Mouse (Mus musculus): ENCODE data around the gene Tcf20. TPM values are rescaled to one million over a fixed set of nuclear protein-coding genes. Genes with fewer than 3 reads are reported as not detected.
"Not testable (repeated sequence)": the region's sequence is repeated elsewhere in the genome, so short reads cannot be mapped to it uniquely, and the experiment has no call there.

Gene Tcf20
- polyA plus RNA-seq, 1 experiment from 2014 or later = 5.6 TPM

GRCm38 (mm10) chr15:82896336-82896735 lies 91.3 kb downstream of the Tcf20 start:
- no peak for TF ChIP-seq CTCF (IDR thresholded peaks at IDR 0.05; ENCODE audit: low read depth)
- ATAC-seq (replicated peaks; ENCODE audit: low FRiP score, low read depth) = no peak
- H3K4me3 ChIP-seq (replicated peaks; ENCODE audit: low read depth, low read length) = no peak overlapping the region
- H3K27ac ChIP-seq = no peak overlapping the region
- WGBS = 68% methylated on average over 1 of the region's 1 CpGs
- peaks cover 8% of the 10 kb centered on the region; the same call in 1 of the 2 replicates for H3K4me1 ChIP-seq (replicated peaks; ENCODE audit: insufficient read depth, low read length)
- no peak for DNase-seq (ENCODE audit: low spot score)
- H3K9me3 ChIP-seq (replicated peaks; ENCODE audit: low read length) = no peaks in the 10 kb centered on the region
- H3K4me2 ChIP-seq (ENCODE audit: low read length) = no peak overlapping the region
- H3K36me3 ChIP-seq (ENCODE audit: insufficient read depth, low read length) = no peaks in the 10 kb centered on the region
- H3K27me3 ChIP-seq (ENCODE audit: insufficient read depth, low read length) = no peaks in the 10 kb centered on the region
- H3K9ac ChIP-seq (ENCODE audit: low read depth, low read length) = no peak overlapping the region

GRCm38 (mm10) chr15:82890470-82890869 lies 97.2 kb downstream of the Tcf20 start:
- Histone ChIP-seq H3K9ac (ENCODE audit: low read depth, low read length) (no peak overlapping the region), H3K27ac (no peak overlapping the region), H3K27me3 (ENCODE audit: insufficient read depth, low read length) (no peaks in the 10 kb centered on the region), H3K4me2 (ENCODE audit: low read length) (no peak overlapping the region), H3K4me3 (replicated peaks; ENCODE audit: low read depth, low read length) (no peak overlapping the region), H3K4me1 (replicated peaks; ENCODE audit: insufficient read depth, low read length) (0 out of 2 replicates have a peak, but pooled peaks cover 3% of the 10 kb centered on the region), H3K9me3 (replicated peaks; ENCODE audit: low read length) (no peaks in the 10 kb centered on the region), H3K36me3 (ENCODE audit: insufficient read depth, low read length) (no peaks in the 10 kb centered on the region)
- no peak for DNase-seq (ENCODE audit: low spot score)
- no peak for ATAC-seq (replicated peaks; ENCODE audit: low FRiP score, low read depth)
- TF ChIP-seq CTCF (IDR thresholded peaks at IDR 0.05; ENCODE audit: low read depth) = no peak

GRCm38 (mm10) chr15:82889426-82889825 lies 98.2 kb downstream of the Tcf20 start:
- Histone ChIP-seq H3K36me3 (ENCODE audit: insufficient read depth, low read length) (no peaks in the 10 kb centered on the region), H3K27me3 (ENCODE audit: insufficient read depth, low read length) (no peaks in the 10 kb centered on the region), H3K9me3 (replicated peaks; ENCODE audit: low read length) (no peaks in the 10 kb centered on the region), H3K4me3 (replicated peaks; ENCODE audit: low read depth, low read length) (no peak overlapping the region), H3K9ac (ENCODE audit: low read depth, low read length) (no peak overlapping the region), H3K4me2 (ENCODE audit: low read length) (no peak overlapping the region), H3K27ac (no peak overlapping the region), H3K4me1 (replicated peaks; ENCODE audit: insufficient read depth, low read length) (0 out of 2 replicates have a peak, but pooled peaks cover 3% of the 10 kb centered on the region)
- ATAC-seq (replicated peaks; ENCODE audit: low FRiP score, low read depth) = no peak
- 56% methylated on average over 1 of the region's 1 CpGs for WGBS
- no peak for TF ChIP-seq CTCF (IDR thresholded peaks at IDR 0.05; ENCODE audit: low read depth)
- no peak for DNase-seq (ENCODE audit: low spot score)

- Histone ChIP-seq H3K27ac (no peak overlapping the region), H3K4me3 (replicated peaks; ENCODE audit: low read depth, low read length) (no peak overlapping the region), H3K9ac (ENCODE audit: low read depth, low read length) (no peak overlapping the region), H3K27me3 (ENCODE audit: insufficient read depth, low read length) (no peaks in the 10 kb centered on the region), H3K4me2 (ENCODE audit: low read length) (no peak overlapping the region), H3K36me3 (ENCODE audit: insufficient read depth, low read length) (no peaks in the 10 kb centered on the region), H3K9me3 (replicated peaks; ENCODE audit: low read length) (no peaks in the 10 kb centered on the region), H3K4me1 (replicated peaks; ENCODE audit: insufficient read depth, low read length) (0 out of 2 replicates have a peak, but pooled peaks cover 3% of the 10 kb centered on the region)
- 62% methylated on average over 2 of the region's 2 CpGs for WGBS
- no peak for TF ChIP-seq CTCF (IDR thresholded peaks at IDR 0.05; ENCODE audit: low read depth)
- DNase-seq (ENCODE audit: low spot score) (no peak), ATAC-seq (replicated peaks; ENCODE audit: low FRiP score, low read depth) (no peak)
Observed at GRCm38 (mm10) chr15:82888466-82888865, 99.2 kb downstream of the Tcf20 start.

GRCm38 (mm10) chr15:82877309-82877708 lies 110.4 kb downstream of the Tcf20 start:
- no peak for TF ChIP-seq CTCF (IDR thresholded peaks at IDR 0.05; ENCODE audit: low read depth)
- Histone ChIP-seq H3K9me3 (replicated peaks; ENCODE audit: low read length) (no peaks in the 10 kb centered on the region), H3K4me2 (ENCODE audit: low read length) (no peak overlapping the region), H3K36me3 (ENCODE audit: insufficient read depth, low read length) (no peaks in the 10 kb centered on the region), H3K4me3 (replicated peaks; ENCODE audit: low read depth, low read length) (no peak overlapping the region), H3K9ac (ENCODE audit: low read depth, low read length) (no peak overlapping the region), H3K4me1 (replicated peaks; ENCODE audit: insufficient read depth, low read length) (no peaks in the 10 kb centered on the region), H3K27ac (no peak overlapping the region), H3K27me3 (ENCODE audit: insufficient read depth, low read length) (no peaks in the 10 kb centered on the region)
- DNase-seq (ENCODE audit: low spot score) (no peak), ATAC-seq (replicated peaks; ENCODE audit: low FRiP score, low read depth) (no peak)

DNA sequence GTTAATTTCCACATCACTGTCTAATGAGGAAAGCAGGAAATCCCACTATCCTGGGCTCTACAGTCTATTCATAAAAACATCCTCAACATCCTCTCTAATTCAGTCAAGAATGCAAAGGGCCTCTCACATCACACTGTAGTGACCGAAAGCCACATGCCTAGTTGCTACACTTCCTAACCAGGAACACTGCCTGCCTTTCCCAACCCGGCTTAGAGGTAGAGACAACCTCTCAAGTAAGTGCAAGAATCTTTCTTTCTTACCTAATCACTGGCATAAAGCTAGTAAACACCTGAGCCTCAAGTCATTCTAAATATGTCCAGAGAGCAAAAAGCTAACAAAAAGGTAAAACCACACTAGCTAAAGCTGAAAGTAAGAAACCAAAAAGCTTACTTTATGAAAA lies 110.8 kb downstream of the Tcf20 start:
- no peak overlapping the region for H3K4me2 ChIP-seq (ENCODE audit: low read length)
- no peaks in the 10 kb centered on the region for H3K9me3 ChIP-seq (replicated peaks; ENCODE audit: low read length)
- no peak overlapping the region for H3K4me3 ChIP-seq (replicated peaks; ENCODE audit: low read depth, low read length)
- no peak for DNase-seq (ENCODE audit: low spot score)
- H3K27ac ChIP-seq = no peak overlapping the region
- ATAC-seq (replicated peaks; ENCODE audit: low FRiP score, low read depth) = no peak
- H3K9ac ChIP-seq (ENCODE audit: low read depth, low read length) = no peak overlapping the region
- no peaks in the 10 kb centered on the region for H3K36me3 ChIP-seq (ENCODE audit: insufficient read depth, low read length)
- no peak for TF ChIP-seq CTCF (IDR thresholded peaks at IDR 0.05; ENCODE audit: low read depth)
- H3K27me3 ChIP-seq (ENCODE audit: insufficient read depth, low read length) = no peaks in the 10 kb centered on the region
- H3K4me1 ChIP-seq (replicated peaks; ENCODE audit: insufficient read depth, low read length) = no peaks in the 10 kb centered on the region
- WGBS = 78% methylated on average over 2 of the region's 2 CpGs

DNA sequence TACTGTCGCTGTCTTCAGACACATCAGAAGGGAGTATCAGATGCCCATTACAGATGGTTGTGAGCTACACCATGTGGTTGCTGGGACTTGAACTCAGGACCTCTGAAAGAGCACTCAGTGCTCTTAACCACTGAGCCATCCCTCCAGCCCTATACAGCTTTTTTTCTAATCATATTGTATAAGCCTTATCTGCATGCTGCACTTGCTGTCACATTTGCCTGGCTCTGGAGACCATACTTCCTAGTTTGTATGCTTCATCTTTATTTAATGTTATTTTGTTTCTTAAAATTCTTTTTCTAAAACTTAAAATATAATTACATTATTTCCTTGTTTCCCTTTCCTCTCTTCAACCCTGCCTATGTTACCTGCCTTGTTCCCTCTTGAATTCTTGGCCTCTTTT lies 115.6 kb downstream of the Tcf20 start:
- TF ChIP-seq CTCF (IDR thresholded peaks at IDR 0.05; ENCODE audit: low read depth) = no peak
- H3K4me3 ChIP-seq (replicated peaks; ENCODE audit: low read depth, low read length) = no peak overlapping the region
- no peak overlapping the region for H3K9ac ChIP-seq (ENCODE audit: low read depth, low read length)
- H3K4me1 ChIP-seq (replicated peaks; ENCODE audit: insufficient read depth, low read length) = no peaks in the 10 kb centered on the region
- ATAC-seq (replicated peaks; ENCODE audit: low FRiP score, low read depth) (no peak), DNase-seq (ENCODE audit: low spot score) (no peak)
- no peak overlapping the region for H3K4me2 ChIP-seq (ENCODE audit: low read length)
- WGBS = 89% methylated on average over 1 of the region's 1 CpGs
- H3K27me3 ChIP-seq (ENCODE audit: insufficient read depth, low read length) = no peaks in the 10 kb centered on the region
- no peak overlapping the region for H3K27ac ChIP-seq
- no peaks in the 10 kb centered on the region for H3K9me3 ChIP-seq (replicated peaks; ENCODE audit: low read length)
- H3K36me3 ChIP-seq (ENCODE audit: insufficient read depth, low read length) = no peaks in the 10 kb centered on the region

DNA sequence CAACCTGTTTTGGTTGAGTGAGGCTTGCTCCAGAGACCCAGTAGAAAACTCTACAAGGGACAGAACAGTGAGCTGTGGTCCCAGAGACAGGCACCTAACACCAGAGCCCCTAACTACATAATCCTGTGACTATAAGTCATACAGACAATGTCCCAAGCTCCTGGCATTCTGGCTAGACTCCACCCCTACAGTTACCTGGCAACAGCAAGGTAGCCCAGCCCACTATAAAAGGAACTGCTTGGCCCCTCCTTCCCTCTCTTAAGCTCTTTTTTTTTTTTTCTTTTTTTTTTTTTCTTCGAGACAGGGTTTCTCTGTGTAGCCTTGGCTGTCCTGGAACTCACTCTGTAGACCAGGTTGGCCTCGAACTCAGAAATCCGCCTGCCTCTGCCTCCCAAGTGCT lies 121.4 kb downstream of the Tcf20 start:
- H3K27ac ChIP-seq; DNase-seq (ENCODE audit: low spot score); H3K9ac ChIP-seq (ENCODE audit: low read depth, low read length); H3K4me2 ChIP-seq (ENCODE audit: low read length); H3K36me3 ChIP-seq (ENCODE audit: insufficient read depth, low read length); H3K9me3 ChIP-seq (replicated peaks; ENCODE audit: low read length); H3K4me3 ChIP-seq (replicated peaks; ENCODE audit: low read depth, low read length); H3K27me3 ChIP-seq (ENCODE audit: insufficient read depth, low read length); H3K4me1 ChIP-seq (replicated peaks; ENCODE audit: insufficient read depth, low read length); ATAC-seq (replicated peaks; ENCODE audit: low FRiP score, low read depth): not testable (repeated sequence)
- 93% methylated on average over 3 of the region's 3 CpGs for WGBS
